Comparison of ENCODE assay signal across 33 mouse cellular contexts in genomic region chr14:105926726-105927125, GRCm38 (mm10). TPM values are rescaled to one million over a fixed set of nuclear protein-coding genes. Genes with fewer than 3 reads are reported as not detected.
DNase-seq lines count a peak whose midpoint lies in the region; ATAC-seq lines count a peak whose summit lies in the region.
"Had no signal": no experiment of that assay in that cellular context is flagged by ENCODE, and none has a peak within 500 bp of the region (broad histone marks: within the 10 kb centered on the region; RNA-seq: fewer than 3 reads in every experiment).

No protein-coding gene starts in this region.

- no peak overlapping the region for H3K4me2 ChIP-seq in kidney, embryonic 15.5 days
- H3K4me2 ChIP-seq in midbrain, embryonic 11.5 days, result no peak overlapping the region
- no peak overlapping the region for H3K4me2 ChIP-seq in midbrain, embryonic 14.5 days (ENCODE audit: low read length)
- H3K4me2 ChIP-seq: embryonic facial prominence, embryonic 13.5 days; heart, embryonic 12.5 days; hindbrain, embryonic 13.5 days; limb, embryonic 13.5 days; liver, embryonic 11.5 days; neural tube, embryonic 13.5 days; stomach, embryonic 15.5 days had no signal

- no peak overlapping the region for H3K4me3 ChIP-seq in kidney, embryonic 15.5 days (replicated peaks)
- no peak overlapping the region for H3K4me3 ChIP-seq in midbrain, embryonic 11.5 days (ENCODE audit: low read depth, low read length)
- H3K4me3 ChIP-seq in midbrain, embryonic 14.5 days (replicated peaks; ENCODE audit: low read depth, low read length), result no peak overlapping the region
- H3K4me3 ChIP-seq: embryonic facial prominence, embryonic 13.5 days; erythroblast, embryonic 14.5 days; gastrocnemius, adult 2 months; heart, adult 2 months; heart, embryonic 12.5 days; hindbrain, embryonic 13.5 days; limb, embryonic 13.5 days; neural tube, embryonic 13.5 days; stomach, embryonic 15.5 days had no signal

- no peaks in the 10 kb centered on the region for H3K36me3 ChIP-seq in kidney, embryonic 15.5 days
- no peaks in the 10 kb centered on the region for H3K36me3 ChIP-seq in midbrain, embryonic 11.5 days (ENCODE audit: control insufficient read depth, insufficient read depth, low read length)
- H3K36me3 ChIP-seq in midbrain, embryonic 14.5 days (ENCODE audit: control insufficient read depth, insufficient read depth, low read length), result no peaks in the 10 kb centered on the region
- H3K36me3 ChIP-seq: embryonic facial prominence, embryonic 13.5 days; heart, embryonic 12.5 days; hindbrain, embryonic 13.5 days; limb, embryonic 13.5 days; neural tube, embryonic 13.5 days; stomach, embryonic 15.5 days had no signal

- H3K9ac ChIP-seq in kidney, embryonic 15.5 days, result no peak overlapping the region
- H3K9ac ChIP-seq in midbrain, embryonic 11.5 days (ENCODE audit: low read length), result no peak overlapping the region
- no peak overlapping the region for H3K9ac ChIP-seq in midbrain, embryonic 14.5 days (replicated peaks; ENCODE audit: low read length)
- H3K9ac ChIP-seq: embryonic facial prominence, embryonic 13.5 days; heart, embryonic 12.5 days; hindbrain, embryonic 13.5 days; limb, embryonic 13.5 days; neural tube, embryonic 13.5 days; stomach, embryonic 15.5 days had no signal

- peaks cover 18% of the 10 kb centered on the region for H3K4me1 ChIP-seq in kidney, embryonic 15.5 days
- 0 out of 2 replicates have a peak, but pooled peaks cover 3% of the 10 kb centered on the region for H3K4me1 ChIP-seq in midbrain, embryonic 11.5 days (ENCODE audit: control insufficient read depth, insufficient read depth, low read length)
- 0 out of 2 replicates have a peak, but pooled peaks cover 4% of the 10 kb centered on the region for H3K4me1 ChIP-seq in midbrain, embryonic 14.5 days (ENCODE audit: control insufficient read depth, insufficient read depth, low read length)
- H3K4me1 ChIP-seq: embryonic facial prominence, embryonic 13.5 days had no signal

- no peak overlapping the region for H3K27ac ChIP-seq in kidney, embryonic 15.5 days
- H3K27ac ChIP-seq in midbrain, embryonic 11.5 days (ENCODE audit: low read depth, low read length), result no peak overlapping the region
- H3K27ac ChIP-seq in midbrain, embryonic 14.5 days (replicated peaks; ENCODE audit: low read depth, low read length), result no peak overlapping the region
- H3K27ac ChIP-seq: embryonic facial prominence, embryonic 13.5 days; gastrocnemius, adult 2 months; heart, adult 2 months; hindbrain, embryonic 13.5 days; limb, embryonic 13.5 days; neural tube, embryonic 13.5 days; stomach, embryonic 15.5 days had no signal

- DNase-seq in adrenal gland, adult 2 months, result peak; percentile 41
- no peak for DNase-seq in adrenal gland, postnatal 25 days
- DNase-seq in kidney, postnatal 14 days, result no peak
- peak; percentile 78 for DNase-seq in midbrain, embryonic 11.5 days (ENCODE audit: low spot score, missing footprints)
- no peak for DNase-seq in midbrain, embryonic 14.5 days
- peak; percentile 19 for DNase-seq in R1 (ENCODE audit: low read depth, low spot score)
- no peak for DNase-seq in right cerebral cortex, adult 18-20 months
- DNase-seq: cerebellum, adult 2 months; cerebellum, postnatal 25 days; gastrocnemius, adult 2 months; gastrocnemius, postnatal 36 days; heart, adult 2 months; heart, postnatal 4 days; kidney, adult 18-20 months; kidney, postnatal 25 days; lung, postnatal 14 days; retina, postnatal 1 day; right cerebral cortex, postnatal 25 days; thymus, adult 2 months; thymus, postnatal 36 days had no signal

- 0 out of 2 replicates have a peak, but pooled peaks have one; percentile 40 for ATAC-seq in kidney, embryonic 15.5 days (replicated peaks; ENCODE audit: low FRiP score)
- no peak for ATAC-seq in midbrain, embryonic 11.5 days (ENCODE audit: low FRiP score)
- ATAC-seq in midbrain, embryonic 14.5 days (ENCODE audit: low FRiP score, low TSS enrichment), result no peak; the same call in 1 of the 2 replicates
- ATAC-seq: activated CD4-positive, CD25-positive, alpha-beta regulatory T cell, adult 4 months; CD4-positive, CD25-positive, alpha-beta regulatory T cell, adult 4 months; forebrain, embryonic 16.5 days; midbrain, embryonic 16.5 days had no signal

- H3K27me3 ChIP-seq in kidney, embryonic 15.5 days, result no peaks in the 10 kb centered on the region
- no peaks in the 10 kb centered on the region; the same call in 1 of the 2 replicates for H3K27me3 ChIP-seq in midbrain, embryonic 11.5 days (ENCODE audit: control insufficient read depth, insufficient read depth, low read length)
- no peaks in the 10 kb centered on the region for H3K27me3 ChIP-seq in midbrain, embryonic 14.5 days (ENCODE audit: control insufficient read depth, insufficient read depth, low read length)
- H3K27me3 ChIP-seq: embryonic facial prominence, embryonic 13.5 days; heart, embryonic 12.5 days; limb, embryonic 13.5 days; stomach, embryonic 15.5 days had no signal

- WGBS in kidney, embryonic 15.5 days, result 69% methylated on average over 9 of the region's 9 CpGs
- 83% methylated on average over 9 of the region's 9 CpGs for WGBS in midbrain, embryonic 11.5 days
- 87% methylated on average over 9 of the region's 9 CpGs for WGBS in midbrain, embryonic 14.5 days

- H3K9me3 ChIP-seq in kidney, embryonic 15.5 days (replicated peaks), result no peaks in the 10 kb centered on the region
- H3K9me3 ChIP-seq in midbrain, embryonic 11.5 days (ENCODE audit: control insufficient read depth, low read length), result no peaks in the 10 kb centered on the region
- no peaks in the 10 kb centered on the region for H3K9me3 ChIP-seq in midbrain, embryonic 14.5 days (ENCODE audit: control insufficient read depth, low read length)
- H3K9me3 ChIP-seq: embryonic facial prominence, embryonic 13.5 days; heart, embryonic 12.5 days; hindbrain, embryonic 13.5 days; limb, embryonic 13.5 days; neural tube, embryonic 13.5 days; stomach, embryonic 15.5 days had no signal

RNA-seq across cellular contexts. Expression of gene Spry2, which starts 30.1 kb away (rescaled TPM):
- total RNA-seq in adrenal gland, adult 2 months (2021), result 10 to 100 TPM; 31.3 to 40.0 TPM
- 11.7 and 12.7 TPM in 2 replicates for polyA plus RNA-seq in adrenal gland, adult 2 months (2012; rRNA removed)
- 33.7 and 43.4 TPM in 2 replicates for total RNA-seq in adrenal gland, postnatal 25 days (2021)
- polyA plus RNA-seq in kidney, embryonic 15.5 days (2015; fragmentation: Nextera tagmentation; extraction: Ambion mirVana), result 56.2 and 61.9 TPM in 2 replicates
- polyA plus RNA-seq in midbrain, embryonic 11.5 days (2014; fragmentation: Nextera tagmentation; extraction: Ambion mirVana), result 27.0 and 28.0 TPM in 2 replicates
- polyA plus RNA-seq in midbrain, embryonic 14.5 days (2014; fragmentation: Nextera tagmentation; extraction: Ambion mirVana), result 39.5 and 40.1 TPM in 2 replicates
- polyA plus RNA-seq: activated CD4-positive, CD25-positive, alpha-beta regulatory T cell, adult 4 months; erythroblast, embryonic 14.5 days had no signal

Comparison
In these comparisons a context has a peak if more than half of its experiments do, and no peak if none do; other contexts are left out.
1. DNase-seq: peak in adrenal gland, adult 2 months (single experiment), midbrain, embryonic 11.5 days (single experiment) and R1 (single experiment); none in adrenal gland, postnatal 25 days (single experiment), kidney, postnatal 14 days (single experiment), midbrain, embryonic 14.5 days (single experiment) and right cerebral cortex, adult 18-20 months (single experiment).